Mouse (Mus musculus) spleen, postnatal 4 days (tissue): Measurements from ENCODE around the gene Gfer.
"Not testable (repeated sequence)": the region's sequence is repeated elsewhere in the genome, so short reads cannot be mapped to it uniquely, and the experiment has no call there.

Experiments
- DNase-seq, 2 experiments: peaks; one replicate each; pipeline ENCODE4 v3.0.0; 2022; ENCODE audit warnings: low spot score in 2 of 2

The Gfer gene

GRCm38 (mm10) chr17:24722220-24722924 lies 26.4 kb upstream of the Gfer start:
- peak in 1 of 2 experiments; percentile 61 for DNase-seq

- not testable (repeated sequence) for DNase-seq
Observed at GRCm38 (mm10) chr17:24721383-24721955, 25.5 kb upstream of the Gfer start.

GRCm38 (mm10) chr17:24720616-24721015 lies 24.7 kb upstream of the Gfer start:
- peak in 1 of 2 experiments; percentile 62 for DNase-seq

- DNase-seq = peak; percentile 97 to 98
Observed at GRCm38 (mm10) chr17:24719494-24720222, 23.7 kb upstream of the Gfer start.

DNA sequence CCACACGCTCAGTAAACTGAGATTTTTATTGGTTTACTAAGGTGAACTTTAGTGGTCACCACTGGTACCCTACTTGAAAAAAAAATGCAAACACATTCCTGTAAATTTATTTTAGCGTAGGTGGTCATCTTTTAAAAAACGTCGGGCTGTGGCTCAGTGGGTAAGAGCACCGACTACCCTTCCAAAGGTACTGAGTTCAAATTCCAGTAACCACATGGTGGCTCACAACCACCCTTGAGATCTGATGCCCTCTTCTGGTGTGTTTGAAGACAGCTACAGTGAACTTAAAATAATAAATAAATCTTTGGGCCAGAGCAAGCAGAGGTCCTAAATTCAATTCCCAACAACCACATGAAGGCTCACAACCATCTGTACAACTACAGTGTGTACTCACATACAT lies 23.0 kb upstream of the Gfer start:
- DNase-seq = not testable (repeated sequence)

- peak in 1 of 2 experiments; percentile 55 for DNase-seq
Observed at GRCm38 (mm10) chr17:24717943-24718342, 22.0 kb upstream of the Gfer start, which contains the start of the genes Rnf151 and Rps2. Gene Rnf151, minus strand, starts transcription at chr17:24718063. Gene Rps2, plus strand, starts transcription at chr17:24718116.

- DNase-seq = peak in 1 of 2 experiments; percentile 58
Observed at GRCm38 (mm10) chr17:24716166-24716682, 20.3 kb upstream of the Gfer start.

GRCm38 (mm10) chr17:24715556-24715955 lies 19.6 kb upstream of the Gfer start:
- no peak for DNase-seq

DNA sequence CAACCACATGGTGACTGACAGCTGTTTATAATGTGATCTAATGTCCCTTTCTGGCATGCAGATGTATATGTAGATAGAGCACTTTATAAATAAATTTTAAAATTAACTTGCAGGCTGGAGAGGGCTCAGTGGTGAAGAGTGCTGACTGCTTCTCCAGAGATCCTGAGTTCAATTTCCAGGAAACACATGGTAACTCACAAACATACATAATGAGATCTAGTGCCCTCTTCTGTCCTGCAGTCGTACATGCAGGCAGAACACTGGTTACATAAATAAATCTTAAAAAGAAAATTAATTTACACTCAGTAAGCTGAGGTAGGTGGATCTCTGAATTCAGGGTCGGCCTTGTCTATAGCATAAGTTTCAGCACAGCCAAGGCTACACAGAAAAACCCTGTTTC lies 12.7 kb upstream of the Gfer start:
- no peak for DNase-seq

DNA sequence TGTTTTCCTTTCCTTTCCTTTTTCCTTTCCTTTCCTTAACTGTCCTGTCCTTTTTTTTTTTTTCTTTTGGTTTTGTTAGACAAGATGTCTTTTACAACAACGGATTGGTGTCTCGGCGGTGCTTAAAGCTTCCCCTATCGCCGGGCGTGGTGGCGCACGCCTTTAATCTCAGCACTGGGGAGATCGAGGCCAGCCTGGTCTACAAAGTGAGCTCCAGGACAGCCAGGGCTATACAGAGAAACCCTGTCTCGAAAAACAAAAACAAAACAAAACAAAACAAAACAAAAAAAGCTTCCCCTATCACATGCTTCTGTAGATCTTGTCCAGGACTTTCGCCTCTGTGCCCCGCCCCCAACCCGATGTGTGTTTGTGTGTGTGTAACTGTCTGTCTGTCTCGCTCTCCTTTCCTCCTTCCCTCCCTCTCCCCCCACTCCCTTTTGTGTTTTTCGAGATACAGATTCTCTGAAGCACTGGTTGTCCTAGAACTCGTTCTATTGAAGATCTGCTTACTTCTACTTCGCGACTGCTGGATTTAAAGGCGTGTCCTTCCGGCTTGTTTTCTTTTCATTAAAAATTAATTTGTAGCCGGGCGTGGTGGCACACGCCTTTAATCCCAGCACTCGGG lies 12.0 kb upstream of the Gfer start:
- DNase-seq = no peak

DNA sequence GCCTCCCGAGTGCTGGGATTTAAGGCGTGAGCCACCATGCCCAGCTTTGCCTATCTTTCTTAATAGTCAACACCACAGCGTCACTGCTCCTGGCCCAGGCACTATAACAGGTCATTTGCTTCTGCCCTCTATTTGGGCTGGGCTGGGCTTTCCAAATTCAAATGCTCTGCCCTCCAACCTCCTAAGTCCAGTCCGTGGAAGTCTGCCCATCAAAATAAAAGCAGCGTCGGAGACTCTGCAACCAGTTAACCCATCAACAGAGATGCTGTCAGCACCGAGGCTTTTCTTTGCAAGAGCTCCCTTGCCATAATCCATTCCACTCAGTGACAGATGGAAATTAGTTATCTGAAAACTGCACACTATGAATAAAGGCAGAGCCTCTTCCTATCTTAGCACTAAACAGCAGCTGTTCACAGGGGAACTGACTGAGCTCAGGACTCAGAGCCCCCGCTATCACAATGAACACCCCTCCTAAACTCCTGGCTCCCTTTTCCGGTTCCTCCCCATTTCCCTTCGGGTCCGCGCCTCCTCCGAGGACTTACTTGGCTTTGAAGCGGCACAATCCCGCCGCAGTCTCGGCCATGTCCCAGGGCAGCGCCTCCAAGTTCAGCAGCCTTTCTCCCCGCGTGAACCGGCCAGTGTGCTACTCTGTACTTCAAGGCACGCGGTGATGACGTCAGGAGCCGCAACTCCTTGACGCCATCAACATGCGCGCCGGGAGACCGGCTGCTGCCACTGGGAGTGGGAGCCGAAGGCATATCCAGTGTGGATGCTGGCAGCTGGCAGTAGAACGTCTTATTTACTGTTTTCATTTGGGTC lies 11.2 kb upstream of the Gfer start, which contains the start of gene Tbl3:
Gene Tbl3, minus strand, starts transcription at position 679 of the 819 bp plus-strand sequence.
- DNase-seq = peak; percentile 90 to 96

DNA sequence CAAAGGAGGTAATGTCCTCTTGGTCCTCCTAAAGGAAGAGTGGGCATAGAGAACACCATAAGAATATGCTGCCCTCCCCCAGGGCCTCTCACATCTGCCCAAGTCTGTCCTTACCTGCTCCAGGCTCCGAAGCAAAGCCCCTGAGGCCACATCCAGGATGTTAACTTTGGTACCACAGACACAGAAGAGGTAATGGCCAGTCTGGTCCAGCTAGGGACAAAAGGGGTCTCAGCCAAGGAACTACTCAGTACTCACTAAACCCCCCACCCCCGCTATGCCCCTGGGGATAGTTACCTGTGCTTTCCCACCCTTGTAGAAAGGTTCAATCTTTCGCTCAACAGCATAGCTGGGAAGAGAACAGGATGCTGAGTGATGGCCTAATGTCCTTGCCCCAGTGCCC lies 9.9 kb upstream of the Gfer start:
- no peak for DNase-seq

- no peak for DNase-seq
Observed at GRCm38 (mm10) chr17:24701251-24701650, 5.3 kb upstream of the Gfer start.

DNA sequence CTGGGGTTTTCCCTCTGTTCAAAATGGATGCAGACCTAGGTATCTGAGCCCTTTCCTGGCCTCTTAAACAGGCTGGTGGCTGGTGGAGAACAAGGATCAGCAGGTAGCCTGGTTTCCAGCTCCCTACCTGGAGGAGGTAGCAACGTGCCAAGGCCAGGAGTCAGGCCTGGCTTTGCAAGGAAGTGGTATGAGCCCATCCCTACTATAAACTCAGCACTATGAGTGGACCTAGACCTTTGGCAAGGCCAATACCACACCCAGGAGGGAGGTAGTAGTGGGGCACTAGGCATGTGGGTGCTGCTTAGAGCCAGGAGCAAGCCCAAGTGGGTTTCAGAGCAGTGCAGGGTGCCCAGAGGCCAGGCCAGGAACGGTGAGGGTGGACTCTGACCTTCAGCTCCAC lies 3.5 kb upstream of the Gfer start:
- DNase-seq = no peak

- no peak for DNase-seq
Observed at GRCm38 (mm10) chr17:24698715-24699114, 2.8 kb upstream of the Gfer start.

GRCm38 (mm10) chr17:24697985-24698384 lies 2.0 kb upstream of the Gfer start:
- DNase-seq = no peak

DNA sequence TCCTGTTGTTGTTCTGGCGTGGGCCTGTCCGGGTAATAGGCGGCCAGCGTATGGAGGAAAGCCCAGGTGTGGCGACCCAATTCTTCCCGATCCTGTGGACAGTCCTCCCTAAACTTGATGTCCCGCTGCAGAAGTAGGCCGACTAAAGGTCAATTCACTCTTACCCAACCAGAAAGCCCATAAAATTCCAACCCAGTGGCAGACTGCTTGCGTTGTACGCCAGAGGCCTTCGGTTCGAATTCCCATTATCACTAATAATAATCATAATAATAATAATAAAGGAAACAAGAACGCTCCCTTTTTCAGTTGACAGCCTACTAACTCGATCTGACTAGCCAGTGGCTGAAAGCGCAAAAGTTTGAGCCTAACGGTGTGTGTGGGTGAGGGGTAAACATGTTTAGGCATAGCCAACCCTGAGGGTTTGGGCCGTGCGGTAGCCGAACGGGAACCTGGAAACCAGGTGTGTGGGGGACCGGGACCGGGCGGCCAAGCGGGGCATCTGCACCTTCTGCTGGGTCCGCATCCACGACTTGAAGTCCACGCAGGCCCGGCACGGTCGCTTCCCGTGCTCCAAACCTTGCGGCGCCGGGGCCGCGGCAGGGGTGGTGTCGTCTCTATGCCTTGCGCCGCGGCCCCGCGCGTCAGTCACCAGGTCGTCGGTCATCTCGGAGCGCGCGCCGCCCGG lies 488 bp downstream of the Gfer start:
- DNase-seq = no peak

DNA sequence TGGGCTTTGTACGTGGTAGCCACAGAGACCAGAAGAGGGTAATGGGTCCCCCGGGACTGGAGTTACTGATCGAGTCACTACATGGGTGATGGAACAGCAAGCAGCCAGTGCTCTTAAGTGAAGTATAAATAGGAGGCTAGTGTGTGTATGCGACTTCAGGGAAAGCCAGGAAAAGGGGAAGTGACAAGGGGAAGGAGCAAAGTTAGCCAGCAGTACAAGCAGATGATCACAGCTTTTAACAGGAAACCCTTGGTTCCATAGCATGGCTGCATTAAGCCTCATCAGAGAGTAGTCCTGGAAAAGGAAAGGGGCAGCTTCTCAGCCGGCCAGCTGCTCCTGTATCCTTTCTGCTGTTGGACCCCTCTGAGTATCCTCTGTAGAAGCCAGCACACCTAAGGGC lies 3.6 kb downstream of the Gfer start:
- no peak for DNase-seq

GRCm38 (mm10) chr17:24689251-24690081 lies 6.5 kb downstream of the Gfer start, which contains the start of gene Syngr3:
Gene Syngr3, minus strand, starts transcription at chr17:24689955.
- no peak for DNase-seq
